Mouse (Mus musculus) hindbrain, postnatal 0 days (tissue): ENCODE results near the gene Ric3. TPM values are rescaled to one million over a fixed set of nuclear protein-coding genes. Genes with fewer than 3 reads are reported as not detected.

Source experiments
- ATAC-seq: fragments of 200-750 bp; cut with Nextera tagmentation; 2 replicates; pipeline ENCODE4 v1.8.0; 2017; ENCODE audit warnings: mild to moderate bottlenecking, moderate TSS enrichment, moderate library complexity
- DNase-seq: peaks from one replicate; pipeline ENCODE4 v3.0.0-alpha.2; 2015; ENCODE audit warnings: low spot score
- H3K27ac ChIP-seq: fragments of 300-500 bp; sonication (generic); 2 replicates; pipeline ENCODE4 v1.5.1; 2014; ENCODE audit warnings: mild to moderate bottlenecking
- H3K27me3 ChIP-seq: fragments of 300-500 bp; sonication (generic); 2 replicates; pipeline ENCODE4 v1.6.1; 2014; ENCODE audit warnings: low read length, mixed read lengths; ENCODE audit not compliant: insufficient read depth
- H3K36me3 ChIP-seq: fragments of 300-500 bp; sonication (generic); 2 replicates; pipeline ENCODE4 v1.6.1; 2014; ENCODE audit warnings: low read length, mixed read lengths; ENCODE audit not compliant: insufficient read depth
- H3K4me1 ChIP-seq: fragments of 300-500 bp; sonication (generic); 2 replicates; pipeline ENCODE4 v1.6.1; 2014; ENCODE audit warnings: antibody characterized with exemption, low read length, mixed read lengths; ENCODE audit not compliant: insufficient read depth
- H3K4me2 ChIP-seq: fragments of 300-500 bp; sonication (generic); 2 replicates; pipeline ENCODE4 v1.6.1; 2014; ENCODE audit warnings: low read depth, mild to moderate bottlenecking, low read length, moderate library complexity, mixed read lengths
- H3K4me3 ChIP-seq: fragments of 300-500 bp; sonication (generic); 2 replicates; pipeline ENCODE4 v1.5.1; 2014; ENCODE audit warnings: low read length
- H3K9ac ChIP-seq: fragments of 300-500 bp; sonication (generic); replicated peaks from 2 replicates; pipeline ENCODE4 v1.6.1; 2014; ENCODE audit warnings: mild to moderate bottlenecking, low read length, moderate library complexity, mixed read lengths
- H3K9me3 ChIP-seq: fragments of 300-500 bp; sonication (generic); 2 replicates; pipeline ENCODE4 v1.6.1; 2016; ENCODE audit warnings: low read length, mixed read lengths
- CTCF ChIP-seq: IDR thresholded peaks from 2 replicates; pipeline ENCODE4 v1.5.1; 2016; ENCODE audit warnings: antibody characterized with exemption, control low read depth, low read depth
- WGBS: fragments of 180-500 bp; shearing (Covaris S2); extraction: QIAGEN DNeasy Blood & Tissue Kit; methylation state at CpG from one replicate; pipeline ENCODE4 v1.1.7; 2014; 5-methylcytosine and 5-hydroxymethylcytosine counted together
- polyA plus RNA-seq: library from polyadenylated mRNA; unstranded; fragments of >200 nt; fragmentation: Nextera tagmentation; extraction: Ambion mirVana; gene quantifications from 2 replicates; pipeline ENCODE4 v1.2.1, GENCODE M21; 2015
- total RNA-seq: library from RNA; depleted of rRNA; stranded (reverse); fragments of >200 nt; gene quantifications from 2 replicates; pipeline ENCODE4 v1.2.3, GENCODE M21; 2014

The Ric3 gene
- total and polyA plus RNA-seq, 2 experiments from 2014 or later, result 33.8 to 41.0 TPM

GRCm38 (mm10) chr7:109059536-109059935, 23.6 kb downstream of the Ric3 start:
- no peak for TF ChIP-seq CTCF
- DNase-seq (no peak), ATAC-seq (no peak)
- H3K36me3 ChIP-seq, result no peaks in the 10 kb centered on the region
- no peaks in the 10 kb centered on the region for H3K4me1 ChIP-seq
- no peaks in the 10 kb centered on the region for H3K27me3 ChIP-seq
- no peaks in the 10 kb centered on the region for H3K9me3 ChIP-seq
- H3K27ac ChIP-seq, result no peak overlapping the region
- H3K9ac ChIP-seq, result no peak overlapping the region
- H3K4me2 ChIP-seq, result no peak overlapping the region
- 92% methylated on average over 4 of the region's 4 CpGs for WGBS
- H3K4me3 ChIP-seq, result no peak overlapping the region

GRCm38 (mm10) chr7:109050831-109051230, 32.3 kb downstream of the Ric3 start:
- Histone ChIP-seq H3K4me3 (no peak overlapping the region), H3K36me3 (no peaks in the 10 kb centered on the region; the same call in 1 of the 2 replicates), H3K27me3 (no peaks in the 10 kb centered on the region), H3K9ac (no peak overlapping the region), H3K27ac (no peak overlapping the region), H3K4me1 (no peaks in the 10 kb centered on the region), H3K4me2 (no peak overlapping the region), H3K9me3 (no peaks in the 10 kb centered on the region)
- TF ChIP-seq CTCF, result no peak
- DNase-seq (no peak), ATAC-seq (no peak)
- WGBS, result 59% methylated on average over 1 of the region's 1 CpGs

GRCm38 (mm10) chr7:109045876-109046275, 37.3 kb downstream of the Ric3 start:
- DNase-seq (no peak), ATAC-seq (no peak)
- H3K9me3 ChIP-seq, result no peaks in the 10 kb centered on the region
- no peaks in the 10 kb centered on the region for H3K4me1 ChIP-seq
- no peaks in the 10 kb centered on the region; the same call in 1 of the 2 replicates for H3K36me3 ChIP-seq
- H3K9ac ChIP-seq, result no peak overlapping the region
- H3K27ac ChIP-seq, result no peak overlapping the region
- H3K4me3 ChIP-seq, result no peak overlapping the region
- 92% methylated on average over 2 of the region's 2 CpGs for WGBS
- TF ChIP-seq CTCF, result no peak
- H3K27me3 ChIP-seq, result no peaks in the 10 kb centered on the region
- no peak overlapping the region for H3K4me2 ChIP-seq

GRCm38 (mm10) chr7:109039445-109039844, 43.7 kb downstream of the Ric3 start:
- no peaks in the 10 kb centered on the region for H3K9me3 ChIP-seq
- no peak overlapping the region for H3K9ac ChIP-seq
- WGBS, result 64% methylated on average over 5 of the region's 5 CpGs
- ATAC-seq, result peak; percentile 71
- no peaks in the 10 kb centered on the region for H3K36me3 ChIP-seq
- no peak overlapping the region for H3K4me2 ChIP-seq
- no peaks in the 10 kb centered on the region for H3K4me1 ChIP-seq
- H3K27ac ChIP-seq, result 0 out of 2 replicates have a peak overlapping the region, but pooled peaks have one; percentile 15
- H3K27me3 ChIP-seq, result no peaks in the 10 kb centered on the region
- no peak for TF ChIP-seq CTCF
- H3K4me3 ChIP-seq, result no peak overlapping the region
- DNase-seq, result peak; percentile 68

GRCm38 (mm10) chr7:109038987-109039386, 44.1 kb downstream of the Ric3 start:
- H3K4me1 ChIP-seq, result no peaks in the 10 kb centered on the region
- peak; percentile 14; the same call in 1 of the 2 replicates for ATAC-seq
- no peak overlapping the region for H3K4me3 ChIP-seq
- WGBS, result 49% methylated on average over 1 of the region's 1 CpGs
- no peaks in the 10 kb centered on the region for H3K27me3 ChIP-seq
- no peak overlapping the region for H3K9ac ChIP-seq
- H3K36me3 ChIP-seq, result no peaks in the 10 kb centered on the region
- H3K9me3 ChIP-seq, result no peaks in the 10 kb centered on the region
- no peak overlapping the region for H3K4me2 ChIP-seq
- H3K27ac ChIP-seq, result 0 out of 2 replicates have a peak overlapping the region, but pooled peaks have one; percentile 15
- no peak for TF ChIP-seq CTCF
- peak; percentile 12 for DNase-seq

- Histone ChIP-seq H3K4me2 (no peak overlapping the region), H3K4me3 (no peak overlapping the region), H3K27ac (peak overlapping the region; percentile 28; the same call in 1 of the 2 replicates), H3K9me3 (no peaks in the 10 kb centered on the region), H3K27me3 (no peaks in the 10 kb centered on the region), H3K9ac (no peak overlapping the region), H3K4me1 (no peaks in the 10 kb centered on the region), H3K36me3 (no peaks in the 10 kb centered on the region)
- WGBS, result 61% methylated on average over 8 of the region's 8 CpGs
- DNase-seq (no peak), ATAC-seq (no peak)
- no peak for TF ChIP-seq CTCF
Observed at GRCm38 (mm10) chr7:109038121-109038735, 44.9 kb downstream of the Ric3 start.

- Histone ChIP-seq H3K9me3 (no peaks in the 10 kb centered on the region), H3K9ac (no peak overlapping the region), H3K27ac (no peak overlapping the region), H3K36me3 (peaks cover 21% of the 10 kb centered on the region; the same call in 1 of the 2 replicates), H3K4me1 (no peaks in the 10 kb centered on the region), H3K4me3 (no peak overlapping the region), H3K27me3 (no peaks in the 10 kb centered on the region), H3K4me2 (no peak overlapping the region)
- DNase-seq (no peak), ATAC-seq (no peak)
- peak; percentile 60 for TF ChIP-seq CTCF
- WGBS, result 85% methylated on average over 2 of the region's 2 CpGs
Observed at GRCm38 (mm10) chr7:109032054-109032453, 51.1 kb downstream of the Ric3 start.
